Mouse (Mus musculus): ENCODE data around the gene Gen1. TPM values are rescaled to one million over a fixed set of nuclear protein-coding genes. Genes with fewer than 3 reads are reported as not detected.

The Gen1 gene
- 5.6 and 7.5 TPM in 2 replicates for polyA plus RNA-seq (2015; fragmentation: Nextera tagmentation; extraction: Ambion mirVana)

- Histone ChIP-seq H3K4me1 (peaks cover 22% of the 10 kb centered on the region), H3K36me3 (no peaks in the 10 kb centered on the region), H3K27ac (peak within 1 kb of the TSS; percentile 94), H3K27me3 (no peaks in the 10 kb centered on the region), H3K9me3 (no peaks in the 10 kb centered on the region), H3K4me3 (peak within 1 kb of the TSS; percentile 93), H3K9ac (peak within 1 kb of the TSS; percentile 90), H3K4me2 (peak within 1 kb of the TSS; percentile 96)
- 1% methylated on average over 82 of the region's 83 CpGs for WGBS
- ATAC-seq (ENCODE audit: insufficient number of reproducible peaks, low FRiP score, low TSS enrichment, low read depth), result peak; percentile 98
Measured at GRCm38 (mm10) chr12:11265382-11266281, at the start of gene Gen1, which contains the start of gene Smc6. Gene Gen1, minus strand, starts transcription at chr12:11265801. Gene Smc6, plus strand, starts transcription at chr12:11265886.

GRCm38 (mm10) chr12:11313840-11314239 lies 48.2 kb upstream of the Gen1 start:
- H3K27me3 ChIP-seq, result no peaks in the 10 kb centered on the region
- ATAC-seq (ENCODE audit: insufficient number of reproducible peaks, low FRiP score, low TSS enrichment, low read depth), result no peak
- no peak overlapping the region for H3K27ac ChIP-seq
- H3K4me3 ChIP-seq, result no peak overlapping the region
- 62% methylated on average over 1 of the region's 1 CpGs for WGBS
- H3K4me2 ChIP-seq, result no peak overlapping the region
- H3K9ac ChIP-seq, result no peak overlapping the region
- H3K36me3 ChIP-seq, result peaks cover 51% of the 10 kb centered on the region
- H3K9me3 ChIP-seq, result no peaks in the 10 kb centered on the region
- no peaks in the 10 kb centered on the region for H3K4me1 ChIP-seq

- H3K27me3 ChIP-seq, result no peaks in the 10 kb centered on the region
- no peak overlapping the region for H3K4me3 ChIP-seq
- no peaks in the 10 kb centered on the region for H3K9me3 ChIP-seq
- no peak overlapping the region for H3K4me2 ChIP-seq
- no peak for ATAC-seq (ENCODE audit: insufficient number of reproducible peaks, low FRiP score, low TSS enrichment, low read depth)
- H3K4me1 ChIP-seq, result no peaks in the 10 kb centered on the region
- no peak overlapping the region for H3K27ac ChIP-seq
- 93% methylated on average over 2 of the region's 2 CpGs for WGBS
- no peak overlapping the region for H3K9ac ChIP-seq
- peaks cover 54% of the 10 kb centered on the region for H3K36me3 ChIP-seq
Measured at GRCm38 (mm10) chr12:11311106-11311505, 45.5 kb upstream of the Gen1 start.

GRCm38 (mm10) chr12:11306753-11307645 lies 41.4 kb upstream of the Gen1 start:
- 88% methylated on average over 8 of the region's 8 CpGs for WGBS
- H3K9me3 ChIP-seq, result no peaks in the 10 kb centered on the region
- H3K4me3 ChIP-seq, result no peak overlapping the region

GRCm38 (mm10) chr12:11300858-11301257 lies 35.3 kb upstream of the Gen1 start:
- Histone ChIP-seq H3K36me3 (peaks cover 58% of the 10 kb centered on the region), H3K9ac (no peak overlapping the region), H3K4me2 (no peak overlapping the region), H3K9me3 (no peaks in the 10 kb centered on the region), H3K27me3 (no peaks in the 10 kb centered on the region), H3K4me3 (no peak overlapping the region), H3K27ac (no peak overlapping the region), H3K4me1 (no peaks in the 10 kb centered on the region)
- 86% methylated on average over 1 of the region's 1 CpGs for WGBS
- ATAC-seq (ENCODE audit: insufficient number of reproducible peaks, low FRiP score, low TSS enrichment, low read depth), result no peak

More at GRCm38 (mm10) chr12:11306753-11307645, 41.4 kb upstream of the Gen1 start:
- H3K27ac ChIP-seq, result no peak overlapping the region
- peaks cover 55% of the 10 kb centered on the region for H3K36me3 ChIP-seq
- H3K9ac ChIP-seq, result no peak overlapping the region
- no peak for ATAC-seq (ENCODE audit: insufficient number of reproducible peaks, low FRiP score, low TSS enrichment, low read depth)
- no peak overlapping the region for H3K4me2 ChIP-seq
- H3K27me3 ChIP-seq, result no peaks in the 10 kb centered on the region
- H3K4me1 ChIP-seq, result no peaks in the 10 kb centered on the region

GRCm38 (mm10) chr12:11286382-11286781 lies 20.8 kb upstream of the Gen1 start:
- no peak for ATAC-seq (ENCODE audit: insufficient number of reproducible peaks, low FRiP score, low TSS enrichment, low read depth)
- H3K4me3 ChIP-seq, result no peak overlapping the region

GRCm38 (mm10) chr12:11281584-11281983 lies 16.0 kb upstream of the Gen1 start:
- 95% methylated on average over 2 of the region's 2 CpGs for WGBS
- Histone ChIP-seq H3K27me3 (no peaks in the 10 kb centered on the region), H3K4me3 (no peak overlapping the region), H3K36me3 (peaks cover 71% of the 10 kb centered on the region), H3K4me1 (no peaks in the 10 kb centered on the region), H3K9me3 (no peaks in the 10 kb centered on the region), H3K4me2 (no peak overlapping the region), H3K9ac (no peak overlapping the region), H3K27ac (no peak overlapping the region)
- ATAC-seq (ENCODE audit: insufficient number of reproducible peaks, low FRiP score, low TSS enrichment, low read depth), result no peak

More at GRCm38 (mm10) chr12:11286382-11286781, 20.8 kb upstream of the Gen1 start:
- H3K9me3 ChIP-seq, result no peaks in the 10 kb centered on the region
- H3K27ac ChIP-seq, result no peak overlapping the region
- H3K4me2 ChIP-seq, result no peak overlapping the region
- H3K27me3 ChIP-seq, result no peaks in the 10 kb centered on the region
- 94% methylated on average over 2 of the region's 2 CpGs for WGBS
- no peak overlapping the region for H3K9ac ChIP-seq
- H3K36me3 ChIP-seq, result peaks cover 51% of the 10 kb centered on the region
- no peaks in the 10 kb centered on the region for H3K4me1 ChIP-seq

- no peak for ATAC-seq (ENCODE audit: insufficient number of reproducible peaks, low FRiP score, low TSS enrichment, low read depth)
- Histone ChIP-seq H3K27me3 (no peaks in the 10 kb centered on the region), H3K9me3 (no peaks in the 10 kb centered on the region), H3K4me2 (no peak overlapping the region), H3K4me1 (no peaks in the 10 kb centered on the region), H3K36me3 (peaks cover 64% of the 10 kb centered on the region), H3K4me3 (no peak overlapping the region), H3K27ac (no peak overlapping the region), H3K9ac (no peak overlapping the region)
- 89% methylated on average over 3 of the region's 3 CpGs for WGBS
Measured at GRCm38 (mm10) chr12:11279886-11280285, 14.3 kb upstream of the Gen1 start.

- ATAC-seq (ENCODE audit: insufficient number of reproducible peaks, low FRiP score, low TSS enrichment, low read depth), result no peak
- no peaks in the 10 kb centered on the region for H3K9me3 ChIP-seq
- no peak overlapping the region for H3K4me2 ChIP-seq
- H3K9ac ChIP-seq, result no peak overlapping the region
- no peaks in the 10 kb centered on the region for H3K4me1 ChIP-seq
- H3K27ac ChIP-seq, result no peak overlapping the region
- no peaks in the 10 kb centered on the region for H3K27me3 ChIP-seq
- no peak overlapping the region for H3K4me3 ChIP-seq
- WGBS, result 92% methylated on average over 6 of the region's 6 CpGs
- H3K36me3 ChIP-seq, result peaks cover 69% of the 10 kb centered on the region
Measured at GRCm38 (mm10) chr12:11277207-11277606, 11.6 kb upstream of the Gen1 start.

GRCm38 (mm10) chr12:11276632-11277031 lies 11.0 kb upstream of the Gen1 start:
- Histone ChIP-seq H3K4me3 (no peak overlapping the region), H3K27ac (no peak overlapping the region), H3K4me1 (no peaks in the 10 kb centered on the region), H3K9me3 (no peaks in the 10 kb centered on the region), H3K36me3 (peaks cover 66% of the 10 kb centered on the region), H3K4me2 (no peak overlapping the region), H3K9ac (no peak overlapping the region), H3K27me3 (no peaks in the 10 kb centered on the region)
- ATAC-seq (ENCODE audit: insufficient number of reproducible peaks, low FRiP score, low TSS enrichment, low read depth), result no peak
- 92% methylated on average over 2 of the region's 2 CpGs for WGBS

- Histone ChIP-seq H3K9ac (no peak overlapping the region), H3K4me3 (no peak overlapping the region), H3K4me1 (0 out of 2 replicates have a peak, but pooled peaks cover 4% of the 10 kb centered on the region), H3K27me3 (no peaks in the 10 kb centered on the region), H3K9me3 (no peaks in the 10 kb centered on the region), H3K27ac (no peak overlapping the region), H3K4me2 (no peak overlapping the region), H3K36me3 (peaks cover 39% of the 10 kb centered on the region)
- ATAC-seq (ENCODE audit: insufficient number of reproducible peaks, low FRiP score, low TSS enrichment, low read depth), result no peak
- WGBS, result 82% methylated on average over 1 of the region's 1 CpGs
Measured at GRCm38 (mm10) chr12:11273185-11273584, 7.6 kb upstream of the Gen1 start.

Measured in limb, embryonic 15.5 days (tissue).